Mouse (Mus musculus) cerebellum, adult 2 months (tissue): ENCODE measurements around the gene Ubtd2.

Experiments
- CTCF ChIP-seq: fragments of 200-500 bp; IDR thresholded peaks from 2 replicates; pipeline ENCODE4 v1.5.1; 2011; ENCODE audit warnings: low read depth, mild to moderate bottlenecking, control low read depth, low read length, moderate library complexity, borderline replicate concordance; ENCODE audit not compliant: insufficient read depth
- POLR2A ChIP-seq: fragments of 200-500 bp; IDR thresholded peaks from 2 replicates; pipeline ENCODE4 v1.6.1; 2011; ENCODE audit warnings: low read length, control low read depth, borderline replicate concordance; ENCODE audit not compliant: insufficient read depth

DNA sequence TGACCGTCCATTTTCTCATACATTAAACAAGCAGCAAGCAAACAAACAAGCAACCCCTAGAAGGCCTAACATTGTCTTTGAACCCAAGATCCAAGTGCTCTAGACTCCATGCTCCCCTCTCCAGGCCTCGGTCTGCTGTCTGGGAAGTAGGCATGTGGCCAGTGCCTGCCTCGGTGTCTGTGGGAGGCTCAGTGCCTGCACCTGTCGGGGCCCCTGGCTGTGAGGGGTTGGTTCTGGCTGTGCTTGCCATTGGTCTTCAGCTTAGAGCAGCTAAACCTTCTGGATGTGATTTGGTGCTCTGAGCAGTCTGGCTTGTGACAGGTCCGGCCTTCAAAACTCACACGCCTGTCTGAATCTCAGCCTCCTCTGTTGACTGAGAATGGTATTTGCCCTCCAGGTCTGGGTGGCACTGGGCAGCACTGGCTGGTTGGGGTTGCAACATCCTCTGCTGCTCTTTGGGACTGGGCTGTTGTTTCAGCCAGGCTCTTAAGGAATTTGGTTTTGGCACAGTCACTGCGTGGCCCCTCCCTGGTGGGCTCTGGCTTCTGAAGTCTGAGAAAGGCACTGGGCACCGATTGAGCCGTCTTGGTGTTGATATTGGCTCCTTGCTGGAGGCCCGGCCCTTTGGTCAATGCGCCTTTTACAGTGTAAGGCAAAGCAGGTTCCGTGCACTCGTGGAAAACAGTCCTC, 97.4 kb downstream of the Ubtd2 start:
- TF ChIP-seq CTCF (no peak), POLR2A (no peak)
